Mouse (Mus musculus): ENCODE data around the gene Twnk.

DNA sequence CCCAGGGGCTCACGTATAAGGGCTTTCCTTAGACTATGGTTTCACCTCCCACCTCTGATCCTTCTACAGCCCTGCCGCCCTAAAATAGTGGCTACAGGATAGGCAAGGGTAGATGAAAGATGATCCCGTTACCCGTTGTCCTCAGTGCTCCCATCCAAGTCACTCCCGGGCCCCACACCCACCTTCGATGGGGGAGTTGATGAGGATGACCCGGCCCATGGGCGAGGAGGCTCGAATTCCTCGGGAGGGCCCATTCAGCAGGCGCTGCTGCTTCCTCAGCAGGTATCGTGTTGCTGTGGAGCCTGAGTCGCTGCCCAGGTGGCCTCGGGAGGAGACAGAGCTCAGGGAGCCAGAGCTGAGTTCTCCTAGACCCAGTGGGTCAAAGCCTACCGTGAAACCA is 39.8 kb downstream of the Twnk start:
- TF ChIP-seq GATA1 (IDR thresholded peaks at IDR 0.05; ENCODE audit: borderline replicate concordance, low read length) (no peak), FLI1 (IDR thresholded peaks at IDR 0.05; ENCODE audit: low read length) (no peak)
